Mouse (Mus musculus) hindbrain, embryonic 14.5 days (tissue): ENCODE results near the gene Srrt. TPM values are rescaled to one million over a fixed set of nuclear protein-coding genes. Genes with fewer than 3 reads are reported as not detected.

ENCODE experiments used
- ATAC-seq: fragments of 200-750 bp; cut with Nextera tagmentation; 2 replicates; pipeline ENCODE4 v1.8.0; 2017; ENCODE audit warnings: moderate number of reproducible peaks, mild to moderate bottlenecking, moderate TSS enrichment, moderate library complexity; ENCODE audit not compliant: low FRiP score
- DNase-seq: peaks from one replicate; pipeline ENCODE4 v3.0.0-alpha.2; 2015; ENCODE audit warnings: low spot score
- H3K27ac ChIP-seq: fragments of 300-500 bp; sonication (generic); 2 replicates; pipeline ENCODE4 v1.5.1; 2014; ENCODE audit warnings: mild to moderate bottlenecking, moderate library complexity
- H3K27me3 ChIP-seq: fragments of 300-500 bp; sonication (generic); 2 replicates; pipeline ENCODE4 v1.6.1; 2014; ENCODE audit warnings: mild to moderate bottlenecking, low read length, mixed read lengths; ENCODE audit not compliant: control insufficient read depth, insufficient read depth
- H3K36me3 ChIP-seq: fragments of 300-500 bp; sonication (generic); replicated peaks from 2 replicates; pipeline ENCODE4 v1.6.1; 2014; ENCODE audit not compliant: control insufficient read depth, insufficient read depth
- H3K4me1 ChIP-seq: fragments of 300-500 bp; sonication (generic); replicated peaks from 2 replicates; pipeline ENCODE4 v1.6.1; 2014; ENCODE audit warnings: antibody characterized with exemption, low read length, mixed read lengths; ENCODE audit not compliant: control insufficient read depth, insufficient read depth
- H3K4me2 ChIP-seq: fragments of 300-500 bp; sonication (generic); replicated peaks from 2 replicates; pipeline ENCODE4 v1.6.1; 2014; ENCODE audit warnings: mild to moderate bottlenecking, moderate library complexity
- H3K4me3 ChIP-seq: fragments of 300-500 bp; sonication (generic); replicated peaks from 2 replicates; pipeline ENCODE4 v1.5.1; 2014; ENCODE audit warnings: mild to moderate bottlenecking, low read length
- H3K9ac ChIP-seq: fragments of 300-500 bp; sonication (generic); 2 replicates; pipeline ENCODE4 v1.6.1; 2014
- H3K9me3 ChIP-seq: fragments of 300-500 bp; sonication (generic); 2 replicates; pipeline ENCODE4 v1.6.1; 2016; ENCODE audit warnings: low read length; ENCODE audit not compliant: control insufficient read depth
- WGBS: fragments of 180-500 bp; shearing (Covaris S2); extraction: QIAGEN DNeasy Blood & Tissue Kit; methylation state at CpG from one replicate; pipeline ENCODE4 v1.1.7; 2014; 5-methylcytosine and 5-hydroxymethylcytosine counted together
- polyA plus RNA-seq: library from polyadenylated mRNA; unstranded; fragments of >200 nt; fragmentation: Nextera tagmentation; extraction: Ambion mirVana; gene quantifications from 2 replicates; pipeline ENCODE4 v1.2.1, GENCODE M21; 2014

Srrt gene
- polyA plus RNA-seq, 1 experiment from 2014 or later, result 75.0 TPM

DNA sequence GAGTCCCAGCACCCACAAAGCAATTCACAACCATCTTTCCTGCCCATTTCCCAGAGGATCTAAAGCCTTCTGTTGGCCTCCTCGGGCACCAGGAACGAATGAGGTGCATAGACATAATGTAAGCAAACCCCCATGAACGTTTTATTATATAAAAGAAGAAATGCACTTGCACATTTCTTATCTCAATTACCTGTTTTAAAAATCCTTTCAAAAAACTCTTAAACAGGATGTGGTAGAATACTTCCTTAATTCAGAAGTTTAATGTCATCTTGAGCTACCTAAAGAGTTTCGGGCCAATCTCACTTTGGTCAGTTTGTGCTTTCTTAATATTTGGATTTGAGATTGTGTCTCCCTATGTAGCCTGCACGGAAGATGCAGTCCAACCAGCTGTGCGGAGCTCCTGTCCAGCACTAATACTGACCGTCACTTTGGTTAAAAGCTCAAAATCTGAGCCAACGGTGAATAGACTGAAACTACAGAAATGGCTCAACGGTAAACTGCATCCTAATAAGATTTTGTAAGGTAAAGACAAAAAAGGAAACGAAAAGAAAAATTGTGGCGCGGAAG is 952 bp downstream of the Srrt start:
- DNase-seq, result no peak
- Histone ChIP-seq H3K4me1 (peaks cover 31% of the 10 kb centered on the region), H3K9me3 (no peaks in the 10 kb centered on the region), H3K27me3 (no peaks in the 10 kb centered on the region), H3K27ac (peak overlapping the region; percentile 95), H3K9ac (peak overlapping the region; percentile 96), H3K36me3 (peaks cover 57% of the 10 kb centered on the region), H3K4me2 (peak overlapping the region; percentile 76), H3K4me3 (peak overlapping the region; percentile 76)
- WGBS, result 14% methylated on average over 12 of the region's 12 CpGs
- ATAC-seq, result no peak

DNA sequence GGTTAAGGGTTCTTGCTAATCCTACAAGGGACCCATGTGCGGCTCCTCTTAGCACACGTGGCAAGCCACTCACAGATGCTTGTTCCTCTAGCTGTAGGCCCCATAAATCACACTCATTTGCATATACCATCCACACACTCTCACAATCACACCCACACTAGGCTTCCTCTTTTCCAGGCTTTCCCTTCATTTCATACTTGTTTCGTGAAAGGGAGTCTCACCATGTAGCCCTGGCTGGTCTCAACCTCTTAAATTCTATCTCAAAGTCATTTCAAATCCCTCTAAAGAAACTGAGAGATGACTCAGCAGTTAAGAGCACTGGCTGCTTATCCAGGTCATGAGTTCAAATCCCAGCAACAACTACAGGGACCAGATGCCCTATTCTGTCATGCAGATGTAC is 1.7 kb downstream of the Srrt start:
- peak overlapping the region; percentile 96 for H3K9ac ChIP-seq
- H3K36me3 ChIP-seq, result peaks cover 64% of the 10 kb centered on the region
- WGBS, result 52% methylated on average over 3 of the region's 3 CpGs
- H3K9me3 ChIP-seq, result no peaks in the 10 kb centered on the region
- DNase-seq (no peak), ATAC-seq (no peak)
- no peak overlapping the region for H3K27ac ChIP-seq
- H3K4me3 ChIP-seq, result peak overlapping the region; percentile 76
- peaks cover 31% of the 10 kb centered on the region for H3K4me1 ChIP-seq
- H3K4me2 ChIP-seq, result peak overlapping the region; percentile 76
- no peaks in the 10 kb centered on the region for H3K27me3 ChIP-seq

DNA sequence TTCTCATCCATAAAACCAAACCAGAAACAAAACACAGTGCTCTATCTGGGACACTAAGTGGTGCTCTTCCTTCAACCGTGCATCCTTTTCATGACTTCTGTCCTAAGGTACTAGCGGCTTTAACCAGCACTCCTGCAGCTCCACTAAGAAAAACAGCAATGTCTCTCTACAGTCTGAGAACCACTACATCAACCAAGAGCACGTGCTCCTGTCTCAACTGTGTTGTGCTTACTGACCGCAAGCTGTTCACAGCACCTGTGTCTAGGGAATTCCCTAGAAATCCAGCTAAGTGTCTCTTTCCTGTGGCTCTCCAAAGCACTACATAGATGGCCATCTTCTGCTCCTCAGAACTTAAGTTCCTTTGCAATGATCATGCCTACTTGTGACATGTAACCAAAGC is 2.7 kb downstream of the Srrt start:
- Histone ChIP-seq H3K9me3 (no peaks in the 10 kb centered on the region), H3K9ac (peak overlapping the region; percentile 47; the same call in 1 of the 2 replicates), H3K4me1 (peaks cover 31% of the 10 kb centered on the region), H3K4me3 (peak overlapping the region; percentile 76; the same call in 1 of the 2 replicates), H3K27ac (no peak overlapping the region), H3K36me3 (peaks cover 65% of the 10 kb centered on the region), H3K4me2 (peak overlapping the region; percentile 76), H3K27me3 (no peaks in the 10 kb centered on the region)
- no peak for ATAC-seq
- WGBS, result 47% methylated on average over 4 of the region's 4 CpGs
- DNase-seq, result no peak

DNA sequence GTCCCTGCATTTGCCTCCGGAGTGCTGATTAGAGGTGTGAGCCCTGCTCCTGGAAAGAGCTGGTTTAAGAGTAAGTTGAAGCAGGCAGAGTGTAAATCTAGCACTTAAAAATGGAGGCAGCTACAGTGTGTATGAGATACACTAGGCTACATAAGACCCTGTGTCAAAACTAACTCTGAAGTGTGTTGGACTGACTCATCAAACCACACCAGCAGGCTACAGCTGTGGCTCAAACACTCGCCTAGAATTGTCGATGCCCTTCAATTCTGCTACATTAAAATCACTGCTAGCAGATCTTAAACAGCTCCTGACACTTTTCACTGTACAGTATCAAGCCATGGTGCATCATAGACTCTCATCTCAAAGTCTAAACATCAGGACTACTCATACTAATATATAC is 3.3 kb downstream of the Srrt start:
- no peaks in the 10 kb centered on the region for H3K9me3 ChIP-seq
- H3K27me3 ChIP-seq, result no peaks in the 10 kb centered on the region
- ATAC-seq, result no peak
- H3K9ac ChIP-seq, result peak overlapping the region; percentile 47; the same call in 1 of the 2 replicates
- H3K4me1 ChIP-seq, result peaks cover 31% of the 10 kb centered on the region
- H3K36me3 ChIP-seq, result peaks cover 66% of the 10 kb centered on the region
- no peak overlapping the region for H3K27ac ChIP-seq
- DNase-seq, result no peak
- H3K4me3 ChIP-seq, result no peak overlapping the region
- 91% methylated on average over 3 of the region's 3 CpGs for WGBS
- no peak overlapping the region for H3K4me2 ChIP-seq

DNA sequence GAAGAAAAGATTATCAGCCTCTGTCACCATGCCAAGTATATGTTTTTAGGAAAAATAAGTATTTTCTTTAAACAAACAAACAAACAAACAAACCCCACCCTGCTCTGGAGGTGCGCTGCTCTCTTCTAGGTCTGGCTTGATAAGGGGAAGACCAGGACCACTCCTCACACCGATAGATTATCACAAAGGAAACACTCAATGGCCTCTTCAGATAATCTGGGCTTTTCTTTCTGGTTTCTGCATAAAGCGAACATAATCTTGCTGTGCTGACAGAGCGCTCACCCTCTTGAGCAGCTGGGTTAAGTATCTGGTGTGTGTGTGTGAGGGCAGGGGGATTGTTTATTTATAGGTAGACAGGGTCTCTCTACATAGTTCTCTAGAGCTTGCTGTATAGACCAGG is 3.9 kb downstream of the Srrt start:
- peaks cover 31% of the 10 kb centered on the region for H3K4me1 ChIP-seq
- ATAC-seq (no peak), DNase-seq (no peak)
- no peak overlapping the region for H3K27ac ChIP-seq
- no peak overlapping the region for H3K4me2 ChIP-seq
- H3K36me3 ChIP-seq, result peaks cover 66% of the 10 kb centered on the region
- peak overlapping the region; percentile 24; the same call in 1 of the 2 replicates for H3K9ac ChIP-seq
- WGBS, result 94% methylated on average over 4 of the region's 4 CpGs
- no peak overlapping the region for H3K4me3 ChIP-seq
- no peaks in the 10 kb centered on the region for H3K27me3 ChIP-seq
- no peaks in the 10 kb centered on the region for H3K9me3 ChIP-seq

- Histone ChIP-seq H3K4me3 (no peak overlapping the region), H3K36me3 (peaks cover 88% of the 10 kb centered on the region), H3K27me3 (no peaks in the 10 kb centered on the region), H3K4me1 (peaks cover 20% of the 10 kb centered on the region), H3K9ac (no peak overlapping the region), H3K9me3 (no peaks in the 10 kb centered on the region), H3K27ac (no peak overlapping the region), H3K4me2 (no peak overlapping the region)
- DNase-seq (no peak), ATAC-seq (no peak)
- WGBS, result 73% methylated on average over 21 of the region's 21 CpGs
These were observed 6.2 kb downstream of the Srrt start for GRCm38 (mm10) chr5:137301253-137301652.

GRCm38 (mm10) chr5:137299240-137299639 is 8.2 kb downstream of the Srrt start:
- Histone ChIP-seq H3K36me3 (peaks cover 96% of the 10 kb centered on the region), H3K4me1 (peaks cover 8% of the 10 kb centered on the region), H3K9me3 (no peaks in the 10 kb centered on the region), H3K27me3 (no peaks in the 10 kb centered on the region), H3K4me3 (no peak overlapping the region), H3K27ac (no peak overlapping the region), H3K9ac (no peak overlapping the region), H3K4me2 (no peak overlapping the region)
- 93% methylated on average over 7 of the region's 7 CpGs for WGBS
- DNase-seq, result no peak
- ATAC-seq, result no peak

DNA sequence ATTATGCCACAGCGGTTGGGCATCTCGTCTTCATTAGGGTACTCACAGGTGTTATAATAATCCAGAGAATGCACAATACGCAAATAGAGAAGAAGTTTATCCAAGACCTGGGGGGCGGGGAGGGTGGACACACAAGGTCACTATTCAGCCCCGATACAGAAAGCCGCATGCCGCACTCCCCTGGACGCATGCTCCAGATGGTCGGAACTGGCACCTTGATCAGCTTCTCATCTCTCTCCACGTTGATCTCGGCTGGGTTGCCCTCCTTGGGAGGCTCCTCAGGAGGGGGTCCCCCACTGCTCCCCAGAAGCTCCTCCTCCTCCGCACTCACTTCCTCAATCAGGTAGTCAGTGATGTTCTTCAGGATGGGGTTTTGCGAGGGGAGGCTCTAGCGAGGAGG is 10.3 kb downstream of the Srrt start:
- H3K9me3 ChIP-seq, result no peaks in the 10 kb centered on the region

DNA sequence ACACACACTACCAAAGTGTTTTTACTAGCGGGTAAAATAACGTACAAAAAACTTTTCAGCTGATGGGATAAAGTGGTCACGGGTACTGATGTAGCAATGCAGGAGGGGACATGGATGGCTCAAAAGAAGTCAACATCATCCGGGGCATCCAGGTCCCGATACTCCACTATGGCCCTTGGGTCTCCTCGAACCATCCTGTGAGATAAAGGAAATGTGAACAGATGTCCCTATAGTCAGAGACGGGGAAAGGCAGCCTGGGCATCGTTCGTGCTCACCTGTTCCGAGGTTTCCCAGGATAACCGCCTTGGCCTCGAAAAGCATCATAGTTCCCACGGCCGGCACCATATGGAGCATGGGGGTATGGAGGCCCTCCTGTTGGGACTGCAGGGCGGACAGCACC is 11.8 kb downstream of the Srrt start:
- no peak overlapping the region for H3K27ac ChIP-seq
- WGBS, result 93% methylated on average over 15 of the region's 15 CpGs
- ATAC-seq (no peak), DNase-seq (no peak)
- H3K4me1 ChIP-seq, result peaks cover 16% of the 10 kb centered on the region
- no peak overlapping the region for H3K4me2 ChIP-seq
- no peaks in the 10 kb centered on the region for H3K9me3 ChIP-seq
- H3K36me3 ChIP-seq, result peaks cover 61% of the 10 kb centered on the region
- H3K27me3 ChIP-seq, result peaks cover 13% of the 10 kb centered on the region
- no peak overlapping the region for H3K4me3 ChIP-seq
- no peak overlapping the region for H3K9ac ChIP-seq

More for the DNA sequence above, 10.3 kb downstream of the Srrt start:
- no peak overlapping the region for H3K4me2 ChIP-seq
- ATAC-seq (no peak), DNase-seq (no peak)
- peaks cover 1% of the 10 kb centered on the region; the same call in 1 of the 2 replicates for H3K27me3 ChIP-seq
- no peak overlapping the region for H3K9ac ChIP-seq
- H3K4me1 ChIP-seq, result peaks cover 16% of the 10 kb centered on the region
- H3K4me3 ChIP-seq, result no peak overlapping the region
- no peak overlapping the region for H3K27ac ChIP-seq
- peaks cover 75% of the 10 kb centered on the region for H3K36me3 ChIP-seq
- 94% methylated on average over 14 of the region's 14 CpGs for WGBS

- Histone ChIP-seq H3K27ac (no peak overlapping the region), H3K9me3 (no peaks in the 10 kb centered on the region), H3K4me3 (peak overlapping the region; percentile 47; the same call in 1 of the 2 replicates), H3K36me3 (peaks cover 57% of the 10 kb centered on the region), H3K4me2 (peak overlapping the region; percentile 94), H3K4me1 (peaks cover 16% of the 10 kb centered on the region), H3K9ac (peak overlapping the region; percentile 80; the same call in 1 of the 2 replicates), H3K27me3 (peaks cover 17% of the 10 kb centered on the region)
- DNase-seq (no peak), ATAC-seq (no peak)
- 88% methylated on average over 9 of the region's 9 CpGs for WGBS
These were observed 12.2 kb downstream of the Srrt start for GRCm38 (mm10) chr5:137295296-137295695.
